Mouse (Mus musculus) ES-E14 (cell line): ENCODE results near the gene Eddm3b.

ENCODE experiments used
- CHD2 ChIP-seq: IDR thresholded peaks from 2 replicates; pipeline ENCODE4 v1.6.1; 2014; ENCODE audit warnings: mild to moderate bottlenecking, low read depth, low read length, inconsistent platforms
- HCFC1 ChIP-seq: IDR thresholded peaks from 2 replicates; pipeline ENCODE4 v1.6.1; 2012; ENCODE audit warnings: low read length, inconsistent platforms, borderline replicate concordance; ENCODE audit not compliant: insufficient read depth
- ZC3H11A ChIP-seq: IDR thresholded peaks from 2 replicates; pipeline ENCODE4 v1.6.1; 2012; ENCODE audit warnings: low read depth, mild to moderate bottlenecking, inconsistent platforms, low read length, borderline replicate concordance
- ZNF384 ChIP-seq: IDR thresholded peaks from 2 replicates; pipeline ENCODE4 v1.6.1; 2012; ENCODE audit warnings: low read depth, low read length, inconsistent platforms

GRCm38 (mm10) chr14:51069617-51070016 is 44.6 kb upstream of the Eddm3b start:
- TF ChIP-seq HCFC1 (no peak), CHD2 (no peak), ZNF384 (no peak), ZC3H11A (no peak)
